Mouse (Mus musculus): ENCODE data around the gene Slc16a11. TPM values are rescaled to one million over a fixed set of nuclear protein-coding genes. Genes with fewer than 3 reads are reported as not detected.
A peak's percentile ranks its signal among the peaks of the same experiment; 100 is the strongest.

The Slc16a11 gene
- polyA plus RNA-seq, 1 experiment, result 145 TPM

DNA sequence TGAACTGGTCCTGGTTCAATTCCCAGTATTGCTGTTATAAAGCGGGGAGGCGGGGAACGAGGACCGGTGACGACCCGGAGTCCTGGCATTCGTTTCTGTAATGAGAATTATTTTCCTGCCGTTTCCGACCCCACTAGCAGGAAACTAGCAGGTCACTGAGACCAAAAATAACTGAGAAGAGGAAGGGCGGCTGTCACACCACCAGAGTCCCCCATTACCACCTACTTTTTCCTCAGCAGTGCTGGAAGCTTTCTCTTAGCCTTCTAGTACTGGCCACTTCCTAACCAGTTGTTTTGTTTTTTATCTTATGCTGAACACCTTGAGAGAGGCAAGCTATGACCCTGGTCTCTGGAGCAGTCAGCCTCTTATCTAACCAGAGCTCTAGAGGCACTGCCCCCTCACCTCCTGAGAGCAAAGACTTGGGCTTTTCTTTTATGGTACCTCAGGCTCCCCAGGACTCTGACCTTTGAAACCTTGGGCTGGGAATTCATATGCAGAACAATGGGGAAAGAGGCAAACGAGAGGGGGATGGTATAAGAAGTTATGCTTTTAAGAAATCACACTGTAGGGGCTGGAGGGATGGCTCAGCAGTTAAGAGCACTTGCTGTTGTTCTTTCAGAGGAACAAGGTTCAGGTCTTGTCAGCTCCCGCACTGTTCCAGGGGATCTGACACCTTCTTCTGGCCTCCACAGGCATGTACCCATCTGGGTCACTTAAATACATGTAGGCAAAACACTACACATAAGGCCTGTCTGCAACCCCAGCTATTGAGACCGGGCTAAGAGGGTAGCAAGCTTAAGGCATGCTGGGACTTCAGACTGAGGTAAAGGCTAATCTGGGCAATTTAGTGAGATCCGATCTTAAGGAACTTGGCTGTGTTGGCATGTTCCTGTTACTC, 9.3 kb downstream of the Slc16a11 start:
- Histone ChIP-seq H3K4me3 (ENCODE audit: insufficient read depth, poor library complexity, severe bottlenecking) (peak overlapping the region; percentile 43), H3K27me3 (ENCODE audit: control insufficient read depth, insufficient read depth, insufficient read length) (no peaks in the 10 kb centered on the region)
- TF ChIP-seq USF1 (IDR thresholded peaks at IDR 0.05; ENCODE audit: low read depth), result no peak

DNA sequence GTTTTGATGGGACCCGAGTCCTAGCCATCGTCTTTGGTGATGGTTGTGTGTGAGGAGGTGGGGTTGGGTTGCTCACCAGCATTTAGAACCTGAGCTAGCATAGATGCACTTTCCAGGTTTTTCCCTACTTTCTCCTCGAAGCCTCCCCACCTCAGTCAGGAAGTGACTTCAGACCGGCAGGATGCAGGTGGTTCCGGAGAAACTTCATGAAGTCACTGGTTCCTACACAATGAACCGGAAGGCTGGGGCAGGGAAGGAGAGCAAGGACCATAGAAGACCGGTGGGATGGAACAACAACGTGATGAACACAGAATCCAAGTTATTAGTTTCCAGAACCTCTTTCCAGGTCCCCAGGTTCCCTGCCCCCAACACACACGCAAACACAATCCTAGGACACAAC, 11.2 kb downstream of the Slc16a11 start:
- Histone ChIP-seq H3K27me3 (ENCODE audit: control insufficient read depth, insufficient read depth, insufficient read length) (no peaks in the 10 kb centered on the region), H3K79me3 (ENCODE audit: low read depth) (peaks cover 8% of the 10 kb centered on the region)
- TF ChIP-seq MYOD1 (IDR thresholded peaks at IDR 0.05; ENCODE audit: control insufficient read depth, insufficient read length, low read depth) (no peak), CTCF (IDR thresholded peaks at IDR 0.05; ENCODE audit: control insufficient read depth, insufficient read depth, insufficient read length) (no peak), MAX (IDR thresholded peaks at IDR 0.05) (no peak), FOSL1 (IDR thresholded peaks at IDR 0.05; ENCODE audit: insufficient read depth, low read length, poor library complexity, severe bottlenecking) (no peak), USF1 (IDR thresholded peaks at IDR 0.05; ENCODE audit: low read depth) (no peak), CEBPB (IDR thresholded peaks at IDR 0.05; ENCODE audit: low read depth) (no peak), MYOG (IDR thresholded peaks at IDR 0.05; ENCODE audit: control insufficient read depth, extremely low read depth, insufficient read length) (no peak)

More for the DNA sequence above, 9.3 kb downstream of the Slc16a11 start:
- Histone ChIP-seq H3K79me2 (ENCODE audit: control insufficient read depth, insufficient read depth) (peaks cover 75% of the 10 kb centered on the region), H3K36me3 (ENCODE audit: control insufficient read depth, insufficient read depth) (peaks cover 49% of the 10 kb centered on the region), H3ac (ENCODE audit: control insufficient read depth, insufficient read length, low read depth) (peak overlapping the region; percentile 60), H3K79me3 (ENCODE audit: low read depth) (peaks cover 7% of the 10 kb centered on the region)

GRCm38 (mm10) chr11:70225798-70226601, 13.4 kb downstream of the Slc16a11 start:
- no peaks in the 10 kb centered on the region for H3K27me3 ChIP-seq (ENCODE audit: control insufficient read depth, insufficient read depth, insufficient read length)
- TF ChIP-seq MYOG (IDR thresholded peaks at IDR 0.05; ENCODE audit: control insufficient read depth, extremely low read depth, insufficient read length), result no peak
- TF ChIP-seq CTCF (IDR thresholded peaks at IDR 0.05; ENCODE audit: control insufficient read depth, insufficient read depth, insufficient read length), result no peak
- no peak for TF ChIP-seq USF1 (IDR thresholded peaks at IDR 0.05; ENCODE audit: low read depth)
- no peak for TF ChIP-seq CEBPB (IDR thresholded peaks at IDR 0.05; ENCODE audit: low read depth)
- no peak for TF ChIP-seq MAX (IDR thresholded peaks at IDR 0.05)
- no peak for TF ChIP-seq MYOD1 (IDR thresholded peaks at IDR 0.05; ENCODE audit: control insufficient read depth, insufficient read length, low read depth)
- H3ac ChIP-seq (ENCODE audit: control insufficient read depth, insufficient read length, low read depth), result no peak overlapping the region

More for the DNA sequence above, 11.2 kb downstream of the Slc16a11 start:
- Histone ChIP-seq H3ac (ENCODE audit: control insufficient read depth, insufficient read length, low read depth) (no peak overlapping the region), H3K79me2 (ENCODE audit: control insufficient read depth, insufficient read depth) (peaks cover 75% of the 10 kb centered on the region), H3K4me3 (ENCODE audit: insufficient read depth, poor library complexity, severe bottlenecking) (no peak overlapping the region), H3K36me3 (ENCODE audit: control insufficient read depth, insufficient read depth) (peaks cover 39% of the 10 kb centered on the region)

GRCm38 (mm10) chr11:70226602-70226890, 14.0 kb downstream of the Slc16a11 start:
- Histone ChIP-seq H3K79me2 (ENCODE audit: control insufficient read depth, insufficient read depth) (peaks cover 60% of the 10 kb centered on the region), H3ac (ENCODE audit: control insufficient read depth, insufficient read length, low read depth) (no peak overlapping the region), H3K36me3 (ENCODE audit: control insufficient read depth, insufficient read depth) (peaks cover 38% of the 10 kb centered on the region), H3K27me3 (ENCODE audit: control insufficient read depth, insufficient read depth, insufficient read length) (no peaks in the 10 kb centered on the region), H3K4me3 (ENCODE audit: insufficient read depth, poor library complexity, severe bottlenecking) (no peak overlapping the region), H3K79me3 (ENCODE audit: low read depth) (peaks cover 8% of the 10 kb centered on the region)
- TF ChIP-seq CTCF (IDR thresholded peaks at IDR 0.05; ENCODE audit: control insufficient read depth, insufficient read depth, insufficient read length), result no peak
- no peak for TF ChIP-seq MAX (IDR thresholded peaks at IDR 0.05)
- TF ChIP-seq MYOG (IDR thresholded peaks at IDR 0.05; ENCODE audit: control insufficient read depth, extremely low read depth, insufficient read length), result no peak
- no peak for TF ChIP-seq MYOD1 (IDR thresholded peaks at IDR 0.05; ENCODE audit: control insufficient read depth, insufficient read length, low read depth)
- TF ChIP-seq CEBPB (IDR thresholded peaks at IDR 0.05; ENCODE audit: low read depth), result no peak
- TF ChIP-seq USF1 (IDR thresholded peaks at IDR 0.05; ENCODE audit: low read depth), result no peak
- TF ChIP-seq FOSL1 (IDR thresholded peaks at IDR 0.05; ENCODE audit: insufficient read depth, low read length, poor library complexity, severe bottlenecking), result no peak

More at GRCm38 (mm10) chr11:70225798-70226601, 13.4 kb downstream of the Slc16a11 start:
- Histone ChIP-seq H3K79me2 (ENCODE audit: control insufficient read depth, insufficient read depth) (peaks cover 59% of the 10 kb centered on the region), H3K79me3 (ENCODE audit: low read depth) (peaks cover 8% of the 10 kb centered on the region), H3K36me3 (ENCODE audit: control insufficient read depth, insufficient read depth) (peaks cover 38% of the 10 kb centered on the region), H3K4me3 (ENCODE audit: insufficient read depth, poor library complexity, severe bottlenecking) (no peak overlapping the region)

DNA sequence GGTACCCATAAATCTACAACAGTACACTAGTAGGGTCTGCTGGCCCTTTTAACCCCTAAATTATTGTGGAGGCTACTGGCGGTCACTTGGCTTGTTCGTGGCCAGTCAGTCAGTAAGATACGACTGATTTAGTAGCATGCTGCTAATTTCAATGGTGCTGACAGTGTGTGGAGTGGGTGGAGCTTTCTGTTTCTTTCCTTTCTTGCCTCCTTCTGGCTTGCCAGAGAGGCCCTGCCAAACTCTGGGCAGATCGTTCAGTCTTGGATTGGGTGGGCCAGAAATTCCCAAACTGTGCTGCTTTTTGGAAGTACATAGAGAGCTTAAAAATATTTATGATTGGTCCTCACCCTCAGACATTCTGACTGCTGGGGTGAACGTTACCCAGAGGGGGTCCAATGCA, 14.6 kb downstream of the Slc16a11 start:
- H3K36me3 ChIP-seq (ENCODE audit: control insufficient read depth, insufficient read depth), result peaks cover 38% of the 10 kb centered on the region
- peaks cover 60% of the 10 kb centered on the region for H3K79me2 ChIP-seq (ENCODE audit: control insufficient read depth, insufficient read depth)
- peaks cover 13% of the 10 kb centered on the region for H3K79me3 ChIP-seq (ENCODE audit: low read depth)
- H3K27me3 ChIP-seq (ENCODE audit: control insufficient read depth, insufficient read depth, insufficient read length), result no peaks in the 10 kb centered on the region
- H3K4me3 ChIP-seq (ENCODE audit: insufficient read depth, poor library complexity, severe bottlenecking), result no peak overlapping the region
- TF ChIP-seq CEBPB (IDR thresholded peaks at IDR 0.05; ENCODE audit: low read depth) (no peak), MYOD1 (IDR thresholded peaks at IDR 0.05; ENCODE audit: control insufficient read depth, insufficient read length, low read depth) (no peak), CTCF (IDR thresholded peaks at IDR 0.05; ENCODE audit: control insufficient read depth, insufficient read depth, insufficient read length) (no peak), MAX (IDR thresholded peaks at IDR 0.05) (no peak), FOSL1 (IDR thresholded peaks at IDR 0.05; ENCODE audit: insufficient read depth, low read length, poor library complexity, severe bottlenecking) (no peak), USF1 (IDR thresholded peaks at IDR 0.05; ENCODE audit: low read depth) (no peak), MYOG (IDR thresholded peaks at IDR 0.05; ENCODE audit: control insufficient read depth, extremely low read depth, insufficient read length) (no peak)
- no peak overlapping the region for H3ac ChIP-seq (ENCODE audit: control insufficient read depth, insufficient read length, low read depth)
